Mouse (Mus musculus): ENCODE measurements around the gene Upk2. TPM values are rescaled to one million over a fixed set of nuclear protein-coding genes. Genes with fewer than 3 reads are reported as not detected.

Gene Upk2
- polyA plus RNA-seq, 1 experiment from 2014 or later, result 7.6 TPM

DNA sequence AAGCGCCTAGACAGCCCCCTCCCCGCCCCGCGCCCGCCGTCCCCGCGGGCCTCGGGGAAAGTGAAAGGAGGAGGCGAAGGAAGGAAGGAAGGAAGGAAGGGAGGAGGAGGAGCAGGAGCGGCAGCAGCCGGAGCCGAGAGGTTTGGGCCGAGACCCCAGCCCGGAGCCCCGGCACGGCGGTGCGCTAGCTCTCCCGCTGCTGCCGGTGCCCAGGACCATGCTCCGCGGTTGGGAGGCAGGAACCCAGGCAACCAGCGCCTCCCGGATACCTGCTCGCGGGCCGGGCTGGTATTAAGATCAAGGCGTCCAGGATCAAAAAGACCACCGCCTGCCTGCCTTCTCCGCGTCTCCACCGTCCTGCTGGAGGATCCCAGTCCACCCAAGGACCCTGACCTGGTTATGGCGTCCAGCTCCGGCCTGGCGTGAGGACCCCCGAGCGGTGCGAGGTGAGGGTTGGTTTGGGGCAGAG, 28.3 kb upstream of the Upk2 start:
- peak overlapping the region; percentile 92 for H3K4me3 ChIP-seq (ENCODE audit: low read length)
- WGBS, result 1% methylated on average over 35 of the region's 39 CpGs
- ATAC-seq (ENCODE audit: low FRiP score, low TSS enrichment), result no peak
- peak overlapping the region; percentile 82 for H3K4me2 ChIP-seq (replicated peaks; ENCODE audit: low read depth, low read length)
- peak overlapping the region; percentile 97 for H3K9ac ChIP-seq (replicated peaks; ENCODE audit: low read length)
- peak overlapping the region; percentile 94 for H3K27ac ChIP-seq (ENCODE audit: low read length)
- no peaks in the 10 kb centered on the region for H3K27me3 ChIP-seq (ENCODE audit: insufficient read depth, low read length)
- H3K4me1 ChIP-seq (ENCODE audit: insufficient read depth, low read length), result peaks cover 62% of the 10 kb centered on the region
- H3K36me3 ChIP-seq (ENCODE audit: insufficient read depth, low read length), result no peaks in the 10 kb centered on the region
- H3K9me3 ChIP-seq (ENCODE audit: low read length), result no peaks in the 10 kb centered on the region

GRCm38 (mm10) chr9:44482552-44482951, 27.8 kb upstream of the Upk2 start, which contains the start of gene Bcl9l:
Bcl9l (plus strand) TSS chr9:44482825.
- H3K4me2 ChIP-seq (replicated peaks; ENCODE audit: low read depth, low read length), result peak within 1 kb of the TSS; percentile 82
- H3K4me1 ChIP-seq (ENCODE audit: insufficient read depth, low read length), result peaks cover 61% of the 10 kb centered on the region
- H3K27ac ChIP-seq (ENCODE audit: low read length), result peak within 1 kb of the TSS; percentile 94
- H3K36me3 ChIP-seq (ENCODE audit: insufficient read depth, low read length), result no peaks in the 10 kb centered on the region
- no peaks in the 10 kb centered on the region for H3K9me3 ChIP-seq (ENCODE audit: low read length)
- peak within 1 kb of the TSS; percentile 92 for H3K4me3 ChIP-seq (ENCODE audit: low read length)
- peak; percentile 52 for ATAC-seq (ENCODE audit: low FRiP score, low TSS enrichment)
- H3K27me3 ChIP-seq (ENCODE audit: insufficient read depth, low read length), result no peaks in the 10 kb centered on the region
- WGBS, result 0% methylated on average over 30 of the region's 31 CpGs
- peak within 1 kb of the TSS; percentile 97 for H3K9ac ChIP-seq (replicated peaks; ENCODE audit: low read length)

DNA sequence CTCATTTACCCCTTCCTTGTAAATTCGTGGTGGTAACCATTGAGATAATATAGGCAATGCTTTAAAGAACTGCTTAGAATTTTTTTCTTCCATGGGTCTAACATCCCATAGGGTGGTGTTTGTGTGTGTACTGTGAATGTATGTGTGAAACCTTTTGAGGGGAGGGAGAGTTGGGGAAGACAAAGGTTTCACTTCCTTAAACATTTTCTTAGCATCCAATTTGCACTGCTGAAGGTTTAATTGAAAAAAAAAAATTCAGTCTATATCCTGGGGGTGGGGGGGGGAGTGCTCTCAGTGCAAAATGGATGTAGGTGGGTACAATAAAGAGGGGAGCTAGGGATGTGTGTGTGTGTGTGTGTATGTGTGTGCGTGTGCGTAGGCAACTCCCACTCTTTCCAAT, 27.3 kb upstream of the Upk2 start:
- peak overlapping the region; percentile 97 for H3K9ac ChIP-seq (replicated peaks; ENCODE audit: low read length)
- no peaks in the 10 kb centered on the region for H3K27me3 ChIP-seq (ENCODE audit: insufficient read depth, low read length)
- 7% methylated on average over 3 of the region's 3 CpGs for WGBS
- peak overlapping the region; percentile 94 for H3K27ac ChIP-seq (ENCODE audit: low read length)
- no peak for ATAC-seq (ENCODE audit: low FRiP score, low TSS enrichment)
- peaks cover 60% of the 10 kb centered on the region for H3K4me1 ChIP-seq (ENCODE audit: insufficient read depth, low read length)
- H3K36me3 ChIP-seq (ENCODE audit: insufficient read depth, low read length), result no peaks in the 10 kb centered on the region
- peak overlapping the region; percentile 82 for H3K4me2 ChIP-seq (replicated peaks; ENCODE audit: low read depth, low read length)
- H3K9me3 ChIP-seq (ENCODE audit: low read length), result no peaks in the 10 kb centered on the region
- H3K4me3 ChIP-seq (ENCODE audit: low read length), result peak overlapping the region; percentile 92

- H3K27ac ChIP-seq (ENCODE audit: low read length), result peak overlapping the region; percentile 99
- peak overlapping the region; percentile 98 for H3K4me2 ChIP-seq (replicated peaks; ENCODE audit: low read depth, low read length)
- peak; percentile 58 for ATAC-seq (ENCODE audit: low FRiP score, low TSS enrichment)
- H3K27me3 ChIP-seq (ENCODE audit: insufficient read depth, low read length), result no peaks in the 10 kb centered on the region
- H3K9ac ChIP-seq (replicated peaks; ENCODE audit: low read length), result peak overlapping the region; percentile 91
- peak overlapping the region; percentile 86 for H3K4me3 ChIP-seq (ENCODE audit: low read length)
- peaks cover 37% of the 10 kb centered on the region for H3K4me1 ChIP-seq (ENCODE audit: insufficient read depth, low read length)
- no peaks in the 10 kb centered on the region for H3K36me3 ChIP-seq (ENCODE audit: insufficient read depth, low read length)
- no peaks in the 10 kb centered on the region for H3K9me3 ChIP-seq (ENCODE audit: low read length)
- under 1% methylated on average over 26 of the region's 26 CpGs for WGBS
Observed at GRCm38 (mm10) chr9:44479628-44480428, 25.1 kb upstream of the Upk2 start.

DNA sequence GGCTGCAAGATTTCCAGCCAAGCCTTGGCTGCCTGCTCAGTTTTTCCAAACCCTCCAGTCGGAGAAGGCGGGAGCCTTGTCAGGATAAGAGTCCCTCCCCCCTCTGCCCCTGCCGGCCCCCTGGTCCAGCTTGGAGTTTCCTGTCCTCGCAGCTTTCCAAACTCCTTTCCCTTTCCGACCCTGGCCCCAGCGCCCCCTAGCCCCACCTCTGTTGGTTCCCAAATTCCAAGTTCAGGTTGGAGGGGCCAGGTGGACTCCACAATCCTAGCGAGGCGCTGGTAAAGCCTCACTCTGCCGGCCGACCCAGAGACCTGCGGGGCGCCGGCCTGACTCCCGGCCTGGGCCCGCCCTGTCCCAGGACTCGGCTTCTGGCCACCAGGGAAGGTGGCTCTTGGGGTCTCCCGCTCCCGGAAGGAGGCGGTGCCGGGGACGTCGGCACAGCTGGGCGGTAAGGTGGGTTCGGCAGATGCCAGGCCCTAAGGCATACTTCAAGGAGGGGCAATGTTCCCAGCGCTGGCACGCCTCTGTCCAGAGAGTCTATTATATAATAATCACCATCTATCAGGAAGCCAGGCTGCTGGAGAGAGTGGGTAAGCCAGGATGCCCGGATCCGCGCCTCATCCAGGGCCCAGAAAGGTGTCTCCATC, 24.3 kb upstream of the Upk2 start:
- H3K9me3 ChIP-seq (ENCODE audit: low read length), result no peaks in the 10 kb centered on the region
- H3K27me3 ChIP-seq (ENCODE audit: insufficient read depth, low read length), result no peaks in the 10 kb centered on the region
- peak; percentile 50 for ATAC-seq (ENCODE audit: low FRiP score, low TSS enrichment)
- peaks cover 30% of the 10 kb centered on the region for H3K4me1 ChIP-seq (ENCODE audit: insufficient read depth, low read length)
- no peaks in the 10 kb centered on the region for H3K36me3 ChIP-seq (ENCODE audit: insufficient read depth, low read length)
- H3K9ac ChIP-seq (replicated peaks; ENCODE audit: low read length), result peak overlapping the region; percentile 91
- H3K27ac ChIP-seq (ENCODE audit: low read length), result peak overlapping the region; percentile 99
- H3K4me3 ChIP-seq (ENCODE audit: low read length), result peak overlapping the region; percentile 86
- peak overlapping the region; percentile 98 for H3K4me2 ChIP-seq (replicated peaks; ENCODE audit: low read depth, low read length)
- under 1% methylated on average over 29 of the region's 29 CpGs for WGBS

DNA sequence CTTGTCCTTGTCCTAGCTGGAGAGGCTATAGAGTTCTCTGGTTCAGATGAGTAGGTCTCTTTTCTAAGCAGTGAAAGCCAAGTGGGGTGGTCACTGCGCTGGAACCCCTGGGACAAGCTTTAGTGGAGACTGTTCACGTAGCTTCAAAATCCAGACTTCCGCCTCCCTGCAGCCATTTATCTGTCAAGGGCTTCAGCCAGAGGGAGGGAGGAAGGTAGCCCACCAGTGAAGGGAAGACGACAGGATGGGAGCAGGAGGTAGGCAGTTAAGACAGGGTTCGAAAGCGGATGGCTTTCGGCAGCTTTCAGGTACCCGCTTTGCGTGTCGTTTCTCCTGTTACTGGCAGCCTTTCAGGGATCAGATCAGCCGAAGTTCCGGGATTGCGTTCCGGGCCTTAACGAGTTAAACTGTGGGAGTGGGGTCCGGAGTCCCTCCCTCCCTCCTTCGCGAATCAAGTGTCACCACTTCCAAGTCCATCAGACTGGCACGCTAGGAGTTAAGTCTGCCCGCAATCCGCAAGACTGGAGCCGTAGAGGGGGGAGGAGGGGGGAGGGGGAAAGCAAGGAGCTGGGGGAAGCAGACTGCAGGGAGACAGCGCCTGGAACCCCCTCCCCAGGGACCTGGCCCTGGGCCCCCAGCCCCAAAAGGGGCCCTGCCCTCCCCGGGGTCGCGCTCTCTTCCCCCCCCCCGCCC, 23.6 kb upstream of the Upk2 start:
- H3K27me3 ChIP-seq (ENCODE audit: insufficient read depth, low read length), result no peaks in the 10 kb centered on the region
- peaks cover 26% of the 10 kb centered on the region for H3K4me1 ChIP-seq (ENCODE audit: insufficient read depth, low read length)
- peak overlapping the region; percentile 99 for H3K27ac ChIP-seq (ENCODE audit: low read length)
- peak overlapping the region; percentile 86 for H3K4me3 ChIP-seq (ENCODE audit: low read length)
- whole genome bisulfite sequencing, result 0% methylated on average over 19 of the region's 27 CpGs
- peak overlapping the region; percentile 98 for H3K4me2 ChIP-seq (replicated peaks; ENCODE audit: low read depth, low read length)
- peak overlapping the region; percentile 91 for H3K9ac ChIP-seq (replicated peaks; ENCODE audit: low read length)
- no peaks in the 10 kb centered on the region for H3K9me3 ChIP-seq (ENCODE audit: low read length)
- no peaks in the 10 kb centered on the region for H3K36me3 ChIP-seq (ENCODE audit: insufficient read depth, low read length)
- peak; percentile 56 for ATAC-seq (ENCODE audit: low FRiP score, low TSS enrichment)

DNA sequence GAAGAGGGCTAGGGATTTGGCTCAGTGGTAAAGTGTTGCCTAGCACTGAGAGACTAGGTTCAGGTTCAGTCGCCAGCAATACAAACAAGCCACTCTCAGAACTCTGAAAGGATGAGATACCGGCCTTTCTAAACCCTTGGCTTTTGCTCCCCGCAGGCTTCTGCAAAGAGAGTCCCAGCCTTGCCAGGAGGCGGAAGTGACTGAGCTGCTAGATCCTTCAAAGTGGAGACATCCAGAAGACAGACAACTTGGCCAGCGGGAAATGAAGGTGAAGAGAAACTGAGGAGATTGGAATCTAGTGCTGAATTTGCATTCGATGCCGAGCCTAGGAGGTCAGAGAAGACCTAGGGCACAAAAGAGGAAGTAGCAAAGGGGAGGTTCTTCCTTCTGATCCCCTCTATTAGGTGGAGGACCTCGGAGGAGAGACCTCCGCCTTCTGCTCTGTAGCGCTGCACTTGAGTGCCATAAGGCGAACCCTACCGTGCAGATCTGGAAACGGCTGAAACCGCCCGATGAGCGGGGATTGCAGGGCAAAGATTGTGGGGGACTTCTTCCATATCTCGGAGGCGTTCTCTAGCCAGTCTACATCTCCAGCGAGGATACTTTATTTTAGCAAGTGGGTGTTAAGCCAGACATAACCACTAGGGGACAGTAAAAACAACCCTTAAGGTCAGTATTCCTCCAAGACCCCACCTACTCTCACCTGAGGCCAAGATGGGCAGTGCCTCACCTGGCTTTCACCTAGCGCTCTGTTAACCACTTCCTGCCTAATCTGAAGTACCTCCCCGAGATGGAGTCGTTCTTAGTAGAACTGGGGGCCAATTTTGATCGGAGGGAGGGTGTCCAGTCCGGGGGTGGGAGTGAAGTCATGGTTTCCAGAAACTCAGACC, 22.8 kb upstream of the Upk2 start:
- H3K4me3 ChIP-seq (ENCODE audit: low read length), result peak overlapping the region; percentile 86
- H3K27me3 ChIP-seq (ENCODE audit: insufficient read depth, low read length), result no peaks in the 10 kb centered on the region
- WGBS, result 6% methylated on average over 24 of the region's 24 CpGs
- H3K9ac ChIP-seq (replicated peaks; ENCODE audit: low read length), result peak overlapping the region; percentile 91
- H3K4me2 ChIP-seq (replicated peaks; ENCODE audit: low read depth, low read length), result peak overlapping the region; percentile 98
- no peaks in the 10 kb centered on the region for H3K36me3 ChIP-seq (ENCODE audit: insufficient read depth, low read length)
- no peaks in the 10 kb centered on the region for H3K9me3 ChIP-seq (ENCODE audit: low read length)
- H3K27ac ChIP-seq (ENCODE audit: low read length), result peak overlapping the region; percentile 99
- ATAC-seq (ENCODE audit: low FRiP score, low TSS enrichment), result no peak
- H3K4me1 ChIP-seq (ENCODE audit: insufficient read depth, low read length), result peaks cover 26% of the 10 kb centered on the region

GRCm38 (mm10) chr9:44475936-44476335, 21.2 kb upstream of the Upk2 start:
- Histone ChIP-seq H3K9me3 (ENCODE audit: low read length) (no peaks in the 10 kb centered on the region), H3K4me1 (ENCODE audit: insufficient read depth, low read length) (peaks cover 19% of the 10 kb centered on the region), H3K9ac (replicated peaks; ENCODE audit: low read length) (no peak overlapping the region), H3K27me3 (ENCODE audit: insufficient read depth, low read length) (no peaks in the 10 kb centered on the region), H3K36me3 (ENCODE audit: insufficient read depth, low read length) (no peaks in the 10 kb centered on the region), H3K4me2 (replicated peaks; ENCODE audit: low read depth, low read length) (no peak overlapping the region), H3K27ac (ENCODE audit: low read length) (no peak overlapping the region), H3K4me3 (ENCODE audit: low read length) (no peak overlapping the region)
- WGBS, result 94% methylated on average over 3 of the region's 3 CpGs
- no peak for ATAC-seq (ENCODE audit: low FRiP score, low TSS enrichment)

GRCm38 (mm10) chr9:44474327-44474726, 19.6 kb upstream of the Upk2 start:
- Histone ChIP-seq H3K4me3 (ENCODE audit: low read length) (no peak overlapping the region), H3K36me3 (ENCODE audit: insufficient read depth, low read length) (no peaks in the 10 kb centered on the region), H3K27me3 (ENCODE audit: insufficient read depth, low read length) (no peaks in the 10 kb centered on the region), H3K27ac (ENCODE audit: low read length) (no peak overlapping the region), H3K4me2 (replicated peaks; ENCODE audit: low read depth, low read length) (no peak overlapping the region), H3K9ac (replicated peaks; ENCODE audit: low read length) (no peak overlapping the region), H3K4me1 (ENCODE audit: insufficient read depth, low read length) (peaks cover 10% of the 10 kb centered on the region), H3K9me3 (ENCODE audit: low read length) (no peaks in the 10 kb centered on the region)
- ATAC-seq (ENCODE audit: low FRiP score, low TSS enrichment), result no peak
- WGBS, result 57% methylated on average over 1 of the region's 1 CpGs
